Mouse (Mus musculus) testis, adult 2 months (tissue): ENCODE results near the gene Sod2.

ENCODE experiments used
- CTCF ChIP-seq: fragments of 200-500 bp; IDR thresholded peaks from 2 replicates; pipeline ENCODE4 v1.5.1; 2012; ENCODE audit warnings: low read depth, mild to moderate bottlenecking, inconsistent platforms, low read length, moderate library complexity; ENCODE audit not compliant: control insufficient read depth, insufficient read depth, insufficient replicate concordance
- POLR2A ChIP-seq: fragments of 200-500 bp; IDR thresholded peaks from 2 replicates; pipeline ENCODE4 v1.6.1; 2012; ENCODE audit warnings: low read depth, mild to moderate bottlenecking, inconsistent platforms, low read length, moderate library complexity; ENCODE audit not compliant: control insufficient read depth

DNA sequence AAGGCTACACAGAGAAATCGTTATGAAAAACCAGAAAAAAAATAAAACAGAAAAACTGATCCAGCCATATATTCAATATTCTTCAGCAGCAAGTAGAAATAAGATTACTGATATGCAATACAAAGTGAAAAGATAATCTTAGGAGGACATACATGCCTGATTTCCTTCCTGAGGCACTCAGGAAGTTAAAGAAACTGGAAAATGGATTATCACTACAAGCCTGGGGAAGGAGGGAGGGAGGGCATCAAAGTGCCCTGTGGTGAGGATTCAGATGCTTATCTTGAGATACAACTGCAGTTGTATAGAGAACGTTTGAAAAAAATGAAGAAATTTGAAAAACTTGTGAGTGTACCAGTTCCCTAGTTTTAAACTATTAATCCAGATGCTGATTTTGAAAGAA, 22.7 kb upstream of the Sod2 start:
- TF ChIP-seq POLR2A (no peak), CTCF (no peak)
